Mouse (Mus musculus) urinary bladder, adult 2 months (tissue): ENCODE results near the gene Cdkn1a. TPM values are rescaled to one million over a fixed set of nuclear protein-coding genes. Genes with fewer than 3 reads are reported as not detected.
"Not testable (repeated sequence)": the region's sequence is repeated elsewhere in the genome, so short reads cannot be mapped to it uniquely, and the experiment has no call there.

Source experiments
- DNase-seq: peaks from one replicate; pipeline ENCODE4 v3.0.0; 2022; ENCODE audit warnings: low spot score
- polyA plus RNA-seq: library from polyadenylated mRNA; depleted of rRNA; stranded (reverse); fragments of >200 nt; gene quantifications from 2 replicates; pipeline ENCODE4 v1.2.3, GENCODE M21; 2012

Cdkn1a gene
- polyA plus RNA-seq, 1 experiment: 42.3 TPM

GRCm38 (mm10) chr17:29058487-29058886 lies 32.3 kb upstream of the Cdkn1a start:
- no peak for DNase-seq

- no peak for DNase-seq
Observed at GRCm38 (mm10) chr17:29059581-29059980, 31.2 kb upstream of the Cdkn1a start.

- DNase-seq: no peak
Observed at GRCm38 (mm10) chr17:29060946-29061345, 29.8 kb upstream of the Cdkn1a start.

GRCm38 (mm10) chr17:29062119-29063035 lies 28.4 kb upstream of the Cdkn1a start:
- no peak for DNase-seq

- DNase-seq: no peak
Observed at GRCm38 (mm10) chr17:29063121-29063987, 27.4 kb upstream of the Cdkn1a start.

GRCm38 (mm10) chr17:29063988-29064285 lies 26.8 kb upstream of the Cdkn1a start:
- DNase-seq: no peak

- no peak for DNase-seq
Observed at GRCm38 (mm10) chr17:29065245-29065940, 25.4 kb upstream of the Cdkn1a start.

GRCm38 (mm10) chr17:29065971-29066370 lies 24.8 kb upstream of the Cdkn1a start:
- DNase-seq: no peak

GRCm38 (mm10) chr17:29067416-29067815 lies 23.4 kb upstream of the Cdkn1a start:
- DNase-seq: not testable (repeated sequence)

GRCm38 (mm10) chr17:29067847-29068246 lies 22.9 kb upstream of the Cdkn1a start:
- DNase-seq: no peak

- DNase-seq: no peak
Observed at GRCm38 (mm10) chr17:29069063-29069462, 21.7 kb upstream of the Cdkn1a start.

GRCm38 (mm10) chr17:29071820-29072219 lies 19.0 kb upstream of the Cdkn1a start:
- no peak for DNase-seq

- no peak for DNase-seq
Observed at GRCm38 (mm10) chr17:29072701-29073307, 18.0 kb upstream of the Cdkn1a start.

- no peak for DNase-seq
Observed at GRCm38 (mm10) chr17:29073313-29073712, 17.5 kb upstream of the Cdkn1a start.

GRCm38 (mm10) chr17:29074085-29074484 lies 16.7 kb upstream of the Cdkn1a start:
- DNase-seq: no peak

GRCm38 (mm10) chr17:29076235-29076634 lies 14.5 kb upstream of the Cdkn1a start:
- no peak for DNase-seq

GRCm38 (mm10) chr17:29077786-29078509 lies 12.8 kb upstream of the Cdkn1a start:
- no peak for DNase-seq

- DNase-seq: peak; percentile 73
Observed at GRCm38 (mm10) chr17:29078519-29079383, 12.0 kb upstream of the Cdkn1a start.

- DNase-seq: no peak
Observed at GRCm38 (mm10) chr17:29080758-29081617, 9.8 kb upstream of the Cdkn1a start.
